Mouse (Mus musculus): ENCODE data around the gene Fads1. TPM values are rescaled to one million over a fixed set of nuclear protein-coding genes. Genes with fewer than 3 reads are reported as not detected.

The Fads1 gene
- total RNA-seq, 1 experiment from 2014 or later = 25.9 TPM

- ATAC-seq (replicated peaks in 1 of 2; ENCODE audit: insufficient read depth in 1 of 2, low FRiP score in 2 of 2, low TSS enrichment in 1 of 2, low read depth in 1 of 2, poor library complexity in 2 of 2, severe bottlenecking in 2 of 2) = no peak
Measured at GRCm38 (mm10) chr19:10225767-10226166, 43.1 kb downstream of the Fads1 start.

GRCm38 (mm10) chr19:10231016-10231415, 48.3 kb downstream of the Fads1 start:
- ATAC-seq (replicated peaks in 1 of 2; ENCODE audit: insufficient read depth in 1 of 2, low FRiP score in 2 of 2, low TSS enrichment in 1 of 2, low read depth in 1 of 2, poor library complexity in 2 of 2, severe bottlenecking in 2 of 2) = no peak

GRCm38 (mm10) chr19:10231871-10232270, 49.2 kb downstream of the Fads1 start:
- ATAC-seq (replicated peaks in 1 of 2; ENCODE audit: insufficient read depth in 1 of 2, low FRiP score in 2 of 2, low TSS enrichment in 1 of 2, low read depth in 1 of 2, poor library complexity in 2 of 2, severe bottlenecking in 2 of 2) = no peak

- no peak for ATAC-seq (replicated peaks in 1 of 2; ENCODE audit: insufficient read depth in 1 of 2, low FRiP score in 2 of 2, low TSS enrichment in 1 of 2, low read depth in 1 of 2, poor library complexity in 2 of 2, severe bottlenecking in 2 of 2)
Measured at GRCm38 (mm10) chr19:10232327-10233017, 49.8 kb downstream of the Fads1 start.

GRCm38 (mm10) chr19:10235784-10236565, 53.3 kb downstream of the Fads1 start:
- no peak for ATAC-seq (replicated peaks in 1 of 2; ENCODE audit: insufficient read depth in 1 of 2, low FRiP score in 2 of 2, low TSS enrichment in 1 of 2, low read depth in 1 of 2, poor library complexity in 2 of 2, severe bottlenecking in 2 of 2)

- no peak for ATAC-seq (replicated peaks in 1 of 2; ENCODE audit: insufficient read depth in 1 of 2, low FRiP score in 2 of 2, low TSS enrichment in 1 of 2, low read depth in 1 of 2, poor library complexity in 2 of 2, severe bottlenecking in 2 of 2)
Measured at GRCm38 (mm10) chr19:10238477-10238876, 55.8 kb downstream of the Fads1 start.

- no peak for ATAC-seq (replicated peaks in 1 of 2; ENCODE audit: insufficient read depth in 1 of 2, low FRiP score in 2 of 2, low TSS enrichment in 1 of 2, low read depth in 1 of 2, poor library complexity in 2 of 2, severe bottlenecking in 2 of 2)
Measured at GRCm38 (mm10) chr19:10239419-10239818, 56.7 kb downstream of the Fads1 start.

GRCm38 (mm10) chr19:10239975-10240653, 57.4 kb downstream of the Fads1 start:
- ATAC-seq (replicated peaks in 1 of 2; ENCODE audit: insufficient read depth in 1 of 2, low FRiP score in 2 of 2, low TSS enrichment in 1 of 2, low read depth in 1 of 2, poor library complexity in 2 of 2, severe bottlenecking in 2 of 2) = peak; percentile 17 to 34; a peak in 2 of 4 replicates

GRCm38 (mm10) chr19:10240654-10241305, 58.1 kb downstream of the Fads1 start, which contains the start of gene Myrf:
TSS of gene Myrf (minus strand) at chr19:10240748.
- peak; percentile 44 to 62; a peak in 1 of 4 replicates for ATAC-seq (replicated peaks in 1 of 2; ENCODE audit: insufficient read depth in 1 of 2, low FRiP score in 2 of 2, low TSS enrichment in 1 of 2, low read depth in 1 of 2, poor library complexity in 2 of 2, severe bottlenecking in 2 of 2)

GRCm38 (mm10) chr19:10242916-10243315, 60.2 kb downstream of the Fads1 start:
- no peak for ATAC-seq (replicated peaks in 1 of 2; ENCODE audit: insufficient read depth in 1 of 2, low FRiP score in 2 of 2, low TSS enrichment in 1 of 2, low read depth in 1 of 2, poor library complexity in 2 of 2, severe bottlenecking in 2 of 2)

GRCm38 (mm10) chr19:10244183-10244582, 61.5 kb downstream of the Fads1 start:
- ATAC-seq (replicated peaks in 1 of 2; ENCODE audit: insufficient read depth in 1 of 2, low FRiP score in 2 of 2, low TSS enrichment in 1 of 2, low read depth in 1 of 2, poor library complexity in 2 of 2, severe bottlenecking in 2 of 2) = peak; percentile 29 to 30; a peak in 1 of 4 replicates

Other genes with a start within 250 kb of the Fads1 start
- 535 and 658 TPM in 2 replicates for gene Fth1, start 202.3 kb upstream of the Fads1 start, total RNA-seq (2017)
- 2.5 TPM in 1 of 2 replicates, not detected in the other for gene Best1, start 181.3 kb upstream of the Fads1 start, total RNA-seq (2017)
- gene Rab3il1, start 181.2 kb upstream of the Fads1 start, total RNA-seq (2017) = 11.2 and 13.1 TPM in 2 replicates
- gene Fads3, start 141.3 kb upstream of the Fads1 start, total RNA-seq (2017) = 3.4 and 6.3 TPM in 2 replicates
- gene Fads2, start 81.1 kb upstream of the Fads1 start, total RNA-seq (2017) = 30.7 and 36.4 TPM in 2 replicates
- gene Tmem258, start 21.1 kb downstream of the Fads1 start, total RNA-seq (2017) = 102 and 111 TPM in 2 replicates
- 85.9 and 90.2 TPM in 2 replicates for gene Fen1, start 21.3 kb downstream of the Fads1 start, total RNA-seq (2017)
- not detected in 2 replicates for gene Myrf, start 57.9 kb downstream of the Fads1 start, total RNA-seq (2017)
- 0.06 TPM in 1 of 2 replicates, not detected in the other for gene Dagla, start 122.0 kb downstream of the Fads1 start, total RNA-seq (2017)
- gene Syt7, start 206.2 kb downstream of the Fads1 start, total RNA-seq (2017) = not detected in 2 replicates

All from hematopoietic stem cell, adult 5-6 weeks (primary cell).